Mouse (Mus musculus) gastrocnemius, postnatal 36 days (tissue): Measurements from ENCODE around the gene Pald1. TPM values are rescaled to one million over a fixed set of nuclear protein-coding genes. Genes with fewer than 3 reads are reported as not detected.

ENCODE experiments used
- DNase-seq, 2 experiments: peaks; one replicate each; pipeline ENCODE4 v3.0.0; 2022
- intact Hi-C: fragments of 180-260 bp; cut with DNase I; formaldehyde crosslinking; loops from one replicate; pipeline ENCODE4 v1.15.1; 2025
- total RNA-seq, 2 experiments: library from RNA; stranded (reverse); gene quantifications; 2 replicates each; pipeline ENCODE4 v1.2.3; 2021

Gene Pald1
- total RNA-seq, 2 experiments from 2014 or later = 4.4 to 4.5 TPM

- no peak for DNase-seq
- intact Hi-C loops = no loop called here
These were observed 22.6 kb upstream of the Pald1 start for GRCm38 (mm10) chr10:61405958-61406357.

GRCm38 (mm10) chr10:61402911-61403310 is 19.6 kb upstream of the Pald1 start:
- no peak for DNase-seq
- intact Hi-C loops = loop anchor here (5.0 kb wide), 1 partner anchor 206 kb away; no protein-coding TSS in a partner anchor

- intact Hi-C loops = loop anchor here (5.0 kb wide), 1 partner anchor 205 kb away; no protein-coding TSS in a partner anchor
- DNase-seq = no peak
These were observed 19.1 kb upstream of the Pald1 start for GRCm38 (mm10) chr10:61402480-61402879.

- DNase-seq = no peak
- intact Hi-C loops = loop anchor here (2.0 to 5.0 kb wide), 2 partner anchors 38 to 203 kb away; no protein-coding TSS in a partner anchor
These were observed 17.1 kb upstream of the Pald1 start for GRCm38 (mm10) chr10:61400407-61400806.

- DNase-seq = peak; percentile 55 to 71
- intact Hi-C loops = loop anchor here (1.0 kb wide), 1 partner anchor 56 kb away; no protein-coding TSS in a partner anchor
These were observed 15.9 kb upstream of the Pald1 start for GRCm38 (mm10) chr10:61399156-61399734.

- DNase-seq = no peak
- intact Hi-C loops = no loop called here
These were observed 14.8 kb upstream of the Pald1 start for GRCm38 (mm10) chr10:61398125-61398524.

- intact Hi-C loops = no loop called here
- DNase-seq = no peak
These were observed 11.3 kb upstream of the Pald1 start for GRCm38 (mm10) chr10:61394476-61395136.

- no peak for DNase-seq
- intact Hi-C loops = no loop called here
These were observed 9.3 kb upstream of the Pald1 start for GRCm38 (mm10) chr10:61392584-61392983.

- intact Hi-C loops = no loop called here
These were observed 6.8 kb upstream of the Pald1 start for GRCm38 (mm10) chr10:61390148-61390547.

GRCm38 (mm10) chr10:61389020-61389419 is 5.7 kb upstream of the Pald1 start:
- no peak for DNase-seq
- intact Hi-C loops = no loop called here

More at GRCm38 (mm10) chr10:61390148-61390547, 6.8 kb upstream of the Pald1 start:
- no peak for DNase-seq

GRCm38 (mm10) chr10:61386284-61386683 is 3.0 kb upstream of the Pald1 start:
- DNase-seq = no peak
- intact Hi-C loops = no loop called here

GRCm38 (mm10) chr10:61385174-61385573 is 1.8 kb upstream of the Pald1 start:
- no peak for DNase-seq
- intact Hi-C loops = no loop called here

- intact Hi-C loops = no loop called here
- DNase-seq = no peak
These were observed 351 bp upstream of the Pald1 start for GRCm38 (mm10) chr10:61383715-61384047.

GRCm38 (mm10) chr10:61382281-61382731 is 1.0 kb downstream of the Pald1 start:
- no peak for DNase-seq
- intact Hi-C loops = no loop called here

GRCm38 (mm10) chr10:61381823-61382222 is 1.5 kb downstream of the Pald1 start:
- intact Hi-C loops = no loop called here
- no peak for DNase-seq

GRCm38 (mm10) chr10:61380186-61380585 is 3.1 kb downstream of the Pald1 start:
- intact Hi-C loops = no loop called here
- peak; percentile 47 to 56 for DNase-seq

GRCm38 (mm10) chr10:61379340-61380040 is 3.8 kb downstream of the Pald1 start:
- DNase-seq = no peak
- intact Hi-C loops = no loop called here

GRCm38 (mm10) chr10:61378698-61379097 is 4.6 kb downstream of the Pald1 start:
- intact Hi-C loops = no loop called here
- DNase-seq = no peak

GRCm38 (mm10) chr10:61378050-61378449 is 5.3 kb downstream of the Pald1 start:
- intact Hi-C loops = no loop called here
- DNase-seq = no peak

- intact Hi-C loops = no loop called here
- DNase-seq = no peak
These were observed 8.4 kb downstream of the Pald1 start for GRCm38 (mm10) chr10:61374771-61375481.

GRCm38 (mm10) chr10:61374076-61374475 is 9.3 kb downstream of the Pald1 start:
- DNase-seq = no peak
- intact Hi-C loops = no loop called here
